Mouse (Mus musculus) C2C12 (cell line): ENCODE results near the gene Sox9.

Experiments
- CTCF ChIP-seq: IDR thresholded peaks from one replicate; pipeline ENCODE4 v1.5.1; 2011; ENCODE audit not compliant: control insufficient read depth, insufficient read depth, insufficient read length
- MAX ChIP-seq: IDR thresholded peaks from one replicate; pipeline ENCODE4 v1.6.1; 2011; ENCODE audit warnings: mild to moderate bottlenecking, control low read depth
- MYOD1 ChIP-seq: IDR thresholded peaks from one replicate; pipeline ENCODE4 v1.6.1; 2011; ENCODE audit warnings: low read depth; ENCODE audit not compliant: control insufficient read depth, insufficient read length

- TF ChIP-seq CTCF (no peak), MAX (no peak), MYOD1 (no peak)
Observed at GRCm38 (mm10) chr11:112772791-112773355, 9.2 kb upstream of the Sox9 start.
